Mouse (Mus musculus): Measurements from ENCODE around the gene Srsf10.
A peak's percentile ranks its signal among the peaks of the same experiment; 100 is the strongest.

Gene Srsf10

GRCm38 (mm10) chr4:135883881-135884516 is 28.5 kb downstream of the Srsf10 start:
- DNase-seq (ENCODE audit: low spot score in 2 of 2): no peak

DNA sequence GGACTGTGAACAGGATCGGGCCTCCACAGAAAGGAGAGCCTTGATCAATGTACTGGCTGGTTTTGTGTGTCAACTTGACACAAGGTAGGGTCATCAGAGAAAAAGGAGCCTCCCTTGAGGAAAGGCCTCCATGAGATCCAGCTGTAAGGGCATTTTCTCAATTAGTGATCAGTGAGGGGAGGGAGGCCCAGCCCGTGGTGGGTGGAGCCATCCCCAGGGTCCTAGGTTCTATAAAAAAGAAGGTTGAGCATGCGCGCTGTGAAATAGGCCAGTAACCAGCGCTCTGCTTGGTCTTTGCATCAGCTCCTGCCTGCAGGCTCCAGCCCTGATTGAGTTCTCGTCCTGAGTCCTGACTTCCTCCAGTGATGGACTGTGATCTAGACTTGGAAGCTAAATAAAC is 29.0 kb downstream of the Srsf10 start:
- DNase-seq (ENCODE audit: low spot score in 2 of 2): no peak

DNA sequence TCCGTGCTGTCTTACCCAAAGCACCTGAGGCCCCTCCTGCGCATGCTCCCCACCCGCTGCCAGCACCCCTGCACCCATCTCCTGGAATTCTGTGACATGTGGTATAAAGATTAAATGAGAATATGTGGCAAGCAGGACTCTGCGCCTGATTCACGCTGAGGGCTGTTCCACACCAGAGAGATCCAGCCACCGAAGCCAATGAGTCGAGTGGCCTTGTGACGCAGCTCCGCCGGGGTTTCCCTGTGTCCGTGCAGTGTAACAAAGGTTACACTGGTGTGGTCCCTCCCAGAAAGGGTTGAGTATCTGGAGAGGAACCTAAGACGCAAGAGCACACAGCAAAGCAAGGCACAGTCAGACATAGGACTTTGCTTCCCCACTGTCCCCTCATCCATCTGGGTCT is 30.1 kb downstream of the Srsf10 start:
- no peak for DNase-seq (ENCODE audit: low spot score in 2 of 2)

DNA sequence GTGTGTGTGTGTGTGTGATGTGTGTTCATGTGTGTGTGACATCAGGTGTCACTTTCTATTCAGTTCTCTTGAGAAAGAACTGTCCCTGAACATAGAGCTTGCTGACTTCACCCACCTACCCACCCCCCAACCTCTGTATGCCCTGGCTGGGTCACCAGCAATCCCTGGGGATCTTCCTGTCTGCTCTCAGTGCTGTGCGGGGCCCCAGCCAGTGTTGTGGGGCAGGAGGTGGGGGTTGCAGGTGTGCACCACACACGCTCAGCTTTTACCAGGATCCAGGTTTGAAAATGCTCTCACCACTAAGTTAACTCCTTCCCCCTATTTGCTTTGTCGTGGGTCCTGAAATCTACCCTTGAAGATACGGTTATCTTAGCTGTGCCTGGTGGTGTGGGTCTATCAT is 30.6 kb downstream of the Srsf10 start:
- no peak for DNase-seq (ENCODE audit: low spot score in 2 of 2)

- no peak for DNase-seq (ENCODE audit: low spot score in 2 of 2)
Measured at GRCm38 (mm10) chr4:135888448-135889057, 33.0 kb downstream of the Srsf10 start.

GRCm38 (mm10) chr4:135889146-135889883 is 33.8 kb downstream of the Srsf10 start:
- no peak for DNase-seq (ENCODE audit: low spot score in 2 of 2)

DNA sequence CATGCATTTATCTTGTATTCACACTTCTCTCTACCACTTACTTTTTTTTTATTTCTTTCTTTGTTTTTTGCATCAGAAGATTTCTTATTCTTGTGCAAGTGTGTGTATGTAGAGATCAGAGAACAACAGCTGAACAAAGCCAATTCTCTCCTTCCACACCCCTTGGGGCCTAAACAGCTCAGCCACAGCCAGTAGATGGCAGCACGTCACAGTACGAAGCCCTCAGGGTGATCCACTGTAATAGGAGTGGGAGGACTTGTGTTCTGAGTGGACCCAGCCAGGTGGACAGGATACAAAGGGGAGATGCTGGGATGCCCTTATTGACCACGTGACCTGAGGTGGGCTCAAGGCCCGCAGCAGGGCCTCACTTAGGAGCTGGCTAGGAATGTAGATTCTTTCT is 34.3 kb downstream of the Srsf10 start:
- DNase-seq (ENCODE audit: low spot score in 2 of 2): peak; percentile 61 to 64

DNA sequence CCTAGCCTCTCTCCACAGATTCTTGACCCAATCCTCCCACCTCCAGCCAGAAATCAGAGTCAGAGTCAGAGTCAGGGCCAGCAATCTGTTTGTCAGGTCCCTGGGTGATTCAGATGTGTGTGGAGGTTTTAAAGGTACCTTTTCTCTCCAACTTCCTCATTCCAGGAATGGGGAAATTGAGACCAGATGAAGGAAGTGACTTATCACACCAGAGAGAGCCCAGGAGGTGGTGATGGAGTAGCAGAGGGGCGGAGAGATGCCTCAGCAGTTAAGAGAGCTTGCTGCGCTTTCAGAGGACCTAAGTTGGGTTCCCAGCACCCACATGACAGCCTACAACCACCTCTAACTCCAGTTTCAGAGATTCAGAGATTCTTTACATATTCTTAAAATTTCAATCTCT is 36.0 kb downstream of the Srsf10 start:
- DNase-seq (ENCODE audit: low spot score in 2 of 2): no peak

- no peak for DNase-seq (ENCODE audit: low spot score in 2 of 2)
Measured at GRCm38 (mm10) chr4:135892884-135893283, 37.3 kb downstream of the Srsf10 start.

GRCm38 (mm10) chr4:135895071-135895571 is 39.6 kb downstream of the Srsf10 start, which contains the start of gene Cnr2:
TSS of gene Cnr2 (plus strand) at chr4:135895394.
- no peak for DNase-seq (ENCODE audit: low spot score in 2 of 2)

- DNase-seq (ENCODE audit: low spot score in 2 of 2): no peak
Measured at GRCm38 (mm10) chr4:135896157-135896556, 40.6 kb downstream of the Srsf10 start.

DNA sequence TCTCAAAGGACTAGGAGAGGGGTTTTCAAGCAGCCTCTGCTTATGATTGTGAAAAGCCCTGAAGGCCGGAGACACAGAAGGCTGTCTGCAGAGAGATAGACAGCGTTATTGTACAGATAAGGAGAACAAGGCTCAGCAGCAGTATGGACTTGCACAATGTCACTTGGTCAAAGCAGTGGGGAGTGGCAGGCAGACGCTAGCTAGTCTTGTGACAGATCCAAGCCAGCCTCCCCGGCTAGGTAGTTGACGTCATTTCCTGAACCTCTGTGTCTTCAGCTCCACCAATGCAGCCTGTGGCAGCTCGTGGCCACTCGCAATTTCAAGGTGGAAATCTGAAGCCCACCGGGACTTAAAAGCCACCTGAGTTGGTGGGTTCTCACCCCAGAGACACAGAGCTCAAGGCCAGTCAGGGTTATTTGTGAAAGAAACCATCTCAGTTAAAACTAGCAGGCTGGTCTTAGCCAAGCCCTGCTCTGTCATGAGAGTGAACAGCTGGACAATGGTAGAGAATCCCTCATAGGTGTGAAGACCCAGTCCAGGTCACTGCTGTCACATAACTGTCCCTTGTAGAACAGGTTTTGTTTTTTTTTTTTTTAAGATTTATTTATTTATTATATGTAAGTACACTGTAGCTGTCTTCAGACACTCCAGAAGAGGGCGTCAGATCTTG is 43.0 kb downstream of the Srsf10 start:
- no peak for DNase-seq (ENCODE audit: low spot score in 2 of 2)

- no peak for DNase-seq (ENCODE audit: low spot score in 2 of 2)
Measured at GRCm38 (mm10) chr4:135899050-135899448, 43.5 kb downstream of the Srsf10 start.

DNA sequence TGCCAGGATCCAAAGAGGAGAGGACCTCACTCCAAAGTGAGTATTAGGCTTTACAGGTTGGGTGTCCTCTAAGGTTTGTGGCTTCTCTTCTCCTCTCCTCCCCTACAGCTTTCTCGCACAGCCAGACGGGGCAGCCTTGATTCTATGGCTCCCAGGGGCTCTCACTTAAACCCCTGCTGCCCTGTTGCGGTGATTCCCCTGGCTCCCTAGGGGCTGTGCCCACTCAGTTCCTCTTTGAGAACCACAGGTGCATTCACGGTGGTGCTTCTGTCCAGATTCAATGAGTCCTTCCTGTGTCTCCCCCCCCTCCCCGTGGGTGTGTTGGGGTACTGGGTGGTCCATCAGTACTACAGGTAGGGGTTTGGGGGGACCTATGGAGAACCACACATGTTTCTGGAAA is 44.5 kb downstream of the Srsf10 start:
- no peak for DNase-seq (ENCODE audit: low spot score in 2 of 2)

- DNase-seq (ENCODE audit: low spot score in 2 of 2): no peak
Measured at GRCm38 (mm10) chr4:135902606-135903242, 47.2 kb downstream of the Srsf10 start.

- DNase-seq (ENCODE audit: low spot score in 2 of 2): no peak
Measured at GRCm38 (mm10) chr4:135904810-135905209, 49.3 kb downstream of the Srsf10 start.

GRCm38 (mm10) chr4:135906633-135907032 is 51.1 kb downstream of the Srsf10 start:
- DNase-seq (ENCODE audit: low spot score in 2 of 2): no peak

DNA sequence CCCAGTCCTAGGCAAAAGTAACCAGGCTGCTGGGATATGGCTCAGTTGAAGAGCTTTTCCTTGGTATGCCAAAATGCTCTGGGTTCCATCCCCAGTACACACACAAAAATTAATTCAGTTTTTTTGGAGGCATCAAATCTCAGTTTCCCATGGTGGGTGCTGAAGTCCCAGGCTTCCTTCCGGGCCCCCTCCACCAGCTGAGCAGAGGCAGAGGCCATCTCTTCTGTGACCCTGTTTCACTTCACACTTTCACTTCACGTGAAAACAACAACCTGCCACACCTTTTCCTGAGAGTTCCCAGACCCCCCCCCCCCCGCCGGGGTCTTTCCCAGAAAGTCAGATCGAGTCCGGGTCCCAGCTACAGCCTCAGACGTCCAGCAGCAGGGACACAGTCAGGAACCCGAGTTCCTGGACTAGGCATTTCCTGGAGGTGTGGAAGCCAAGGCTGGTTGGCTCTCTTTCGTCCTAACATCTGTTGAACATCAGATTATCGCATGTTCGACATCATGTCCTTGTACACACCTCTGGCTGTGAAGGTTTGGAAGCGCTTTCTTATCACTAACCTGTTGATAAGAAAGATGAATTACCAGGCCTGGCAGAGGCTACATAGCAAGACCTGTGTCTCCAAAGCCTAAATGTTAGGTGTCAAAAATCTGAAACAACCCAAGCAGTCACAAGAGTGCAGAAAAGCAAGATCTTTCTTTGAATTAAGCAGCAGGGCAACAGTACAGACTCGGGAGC is 53.9 kb downstream of the Srsf10 start:
- DNase-seq (ENCODE audit: low spot score in 2 of 2): no peak

GRCm38 (mm10) chr4:135911531-135911930 is 56.0 kb downstream of the Srsf10 start:
- DNase-seq (ENCODE audit: low spot score in 2 of 2): no peak

DNA sequence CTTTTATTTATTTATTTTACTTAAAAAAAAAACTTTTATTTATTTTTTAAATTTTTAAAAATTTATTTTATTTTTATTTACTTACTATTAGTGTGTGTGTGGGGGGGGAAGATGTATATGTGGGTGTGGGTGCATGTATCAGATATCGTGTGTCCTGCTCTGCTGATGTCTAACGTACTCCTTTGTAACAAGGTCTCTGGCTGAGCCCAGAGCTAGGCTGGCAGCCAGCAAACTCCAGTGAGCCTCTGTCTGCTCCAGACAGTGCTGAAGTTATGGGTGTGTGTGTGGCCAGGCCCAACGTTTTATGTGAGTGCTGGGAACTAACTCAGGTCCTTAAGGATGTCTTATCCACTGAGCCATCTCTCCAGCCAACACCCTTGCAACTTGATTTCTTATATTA is 56.6 kb downstream of the Srsf10 start:
- no peak for DNase-seq (ENCODE audit: low spot score in 2 of 2)

DNA sequence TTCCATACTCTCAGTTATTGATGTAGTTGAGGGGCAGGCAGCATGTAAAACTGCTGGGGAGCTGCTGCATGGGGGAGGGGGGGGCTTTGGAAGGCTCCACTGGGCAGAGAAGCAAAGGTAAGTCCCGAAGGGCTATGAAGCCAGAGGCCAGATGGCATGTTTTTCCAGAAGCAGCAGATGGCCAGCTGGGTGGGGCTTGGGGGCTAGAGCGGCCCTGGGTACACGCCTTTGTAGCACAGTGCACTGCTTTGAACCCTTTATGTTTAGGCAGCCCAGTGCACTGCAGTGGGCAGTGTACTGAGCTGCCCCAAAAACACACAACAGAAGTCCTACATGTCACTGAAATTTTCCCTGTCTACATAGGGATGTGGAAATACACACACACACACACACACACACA is 57.3 kb downstream of the Srsf10 start:
- DNase-seq (ENCODE audit: low spot score in 2 of 2): no peak

Data from frontal cortex, postnatal 36 days (tissue).